Mouse (Mus musculus): ENCODE measurements at regions not wholly inside any gene's neighbourhood (a gene's known extent, or its start where the extent isn't known, plus 50 kb on each side); places are given as distances from the start of the nearest gene placed in this dataset.

- intact Hi-C loops (cut with DNase I): no loop called here
- no peak for DNase-seq (ENCODE audit: low spot score in 2 of 2)
Observed at GRCm38 (mm10) chr13:115182211-115182870, 80.6 kb upstream of the Itga1 start.

DNA sequence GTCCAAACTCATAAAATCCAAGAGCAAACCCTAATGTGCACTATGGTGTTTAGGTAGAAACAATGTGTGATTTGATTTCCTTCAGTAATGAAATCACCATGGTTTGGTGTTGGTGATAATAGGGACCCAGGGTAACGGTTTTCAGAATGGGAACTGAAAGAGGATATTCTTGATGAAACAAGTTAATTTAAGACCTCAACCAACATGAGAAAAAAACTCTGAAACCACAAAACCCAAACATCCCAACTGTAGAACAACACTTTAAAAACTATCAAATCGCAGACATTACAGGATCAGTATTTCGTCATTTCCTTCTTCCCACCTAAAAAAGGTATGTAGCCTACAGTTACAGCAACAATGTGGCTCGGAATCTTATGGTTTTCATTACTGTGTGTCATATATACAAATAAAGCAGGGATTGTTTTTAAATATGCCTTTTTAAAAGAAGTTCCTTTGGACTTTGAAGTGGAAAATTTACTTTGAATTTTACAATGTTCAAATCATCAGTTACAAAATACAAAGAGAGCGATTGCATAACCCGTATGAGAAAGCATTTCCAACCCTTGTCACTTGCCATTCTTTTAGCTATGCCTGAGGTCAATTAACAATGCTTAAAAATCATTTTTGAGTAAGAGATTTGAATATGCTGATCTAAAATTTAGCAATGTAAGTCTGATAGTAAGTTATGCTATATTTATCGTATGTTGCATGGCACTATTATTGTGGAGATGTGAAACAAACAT, 76.6 kb upstream of the Itga1 start:
- intact Hi-C loops (cut with DNase I): no loop called here
- no peak for DNase-seq (ENCODE audit: low spot score in 2 of 2)

GRCm38 (mm10) chr13:115171347-115172062, 69.7 kb upstream of the Itga1 start:
- no peak for DNase-seq (ENCODE audit: low spot score in 2 of 2)
- intact Hi-C loops (cut with DNase I): no loop called here

DNA sequence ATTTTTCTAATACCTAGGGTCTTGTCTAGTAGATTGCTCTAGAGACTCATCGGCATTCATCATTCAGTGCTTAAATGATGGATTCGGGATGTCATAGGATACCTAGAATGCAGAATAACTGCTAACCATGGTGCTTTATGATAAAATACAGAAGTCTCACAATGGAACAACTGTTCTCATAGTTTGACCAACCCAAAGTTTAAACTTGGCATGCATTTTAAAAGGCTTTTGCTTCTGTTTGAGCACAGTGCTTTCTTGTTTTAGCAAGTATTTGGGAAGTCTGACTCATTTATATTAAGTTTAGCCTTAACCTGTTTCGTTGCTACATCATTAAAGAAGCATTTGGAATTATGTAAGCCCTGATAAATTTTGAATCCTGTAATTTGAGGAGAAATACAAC, 64.2 kb upstream of the Itga1 start:
- DNase-seq (ENCODE audit: low spot score in 2 of 2): no peak
- intact Hi-C loops (cut with DNase I): no loop called here

DNA sequence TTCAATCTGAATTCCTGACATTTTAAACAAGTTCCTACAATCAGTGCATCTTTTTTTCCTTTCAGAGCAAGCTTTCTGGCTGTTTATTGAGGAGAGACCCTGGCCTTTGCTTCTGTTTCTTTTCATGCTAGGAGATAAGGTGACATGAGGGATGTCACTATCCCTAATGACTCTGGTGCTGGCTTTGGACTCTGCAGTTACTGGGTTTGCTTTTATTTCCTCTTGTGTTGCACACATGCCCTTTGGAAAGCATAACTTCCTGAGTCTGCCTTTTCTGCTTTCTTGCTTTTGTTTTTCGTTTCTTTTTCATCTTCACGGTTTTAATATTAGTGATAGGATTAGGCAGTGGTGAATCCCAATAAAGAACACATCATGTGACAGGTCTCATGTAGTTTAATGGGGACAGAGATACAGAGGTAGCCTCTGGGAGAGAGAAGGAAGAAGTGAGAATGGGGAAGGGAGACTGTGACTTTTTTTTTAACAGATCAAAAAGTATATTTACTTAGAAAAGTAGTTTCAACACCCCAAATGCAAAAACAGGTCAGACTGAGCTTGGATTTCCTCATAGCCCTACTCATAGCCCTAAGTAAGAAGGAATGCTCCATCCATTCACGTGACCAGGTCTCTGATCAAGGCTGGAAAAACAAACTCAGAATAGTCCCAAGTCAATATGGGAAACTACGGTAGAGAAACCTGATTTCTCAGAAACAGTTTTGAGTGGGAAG, 61.1 kb upstream of the Itga1 start:
- intact Hi-C loops (cut with DNase I): no loop called here
- no peak for DNase-seq (ENCODE audit: low spot score in 2 of 2)

DNA sequence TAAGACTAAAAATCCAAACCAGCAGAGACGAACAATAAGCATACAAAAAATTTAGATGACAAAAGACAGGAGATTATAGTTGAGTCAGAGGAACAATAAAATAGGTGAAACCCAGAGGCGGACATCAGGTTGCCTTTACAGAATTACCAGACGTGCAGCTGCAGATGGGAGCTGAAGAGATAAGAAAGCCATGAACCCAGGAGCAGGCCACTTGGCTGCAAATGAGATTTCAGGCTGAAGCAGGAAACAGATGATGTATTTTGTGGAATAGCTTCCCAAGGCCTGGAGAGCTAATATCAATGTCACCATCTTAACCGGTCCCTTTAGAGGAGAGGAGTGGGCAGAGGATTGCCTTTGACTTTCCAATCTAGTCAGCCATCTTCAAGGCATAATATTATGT, 57.6 kb upstream of the Itga1 start:
- DNase-seq (ENCODE audit: low spot score in 2 of 2): no peak
- intact Hi-C loops (cut with DNase I): no loop called here
